8 mouse cellular contexts compared by ENCODE assay signal in genomic region chr9:75910112-75910799, GRCm38 (mm10).
DNase-seq lines count a peak whose midpoint lies in the region; ATAC-seq lines count a peak whose summit lies in the region.

No protein-coding gene starts in this region.

- H3K36me3 ChIP-seq in kidney, embryonic 15.5 days, result no peaks in the 10 kb centered on the region

- WGBS in kidney, embryonic 15.5 days, result 30% methylated on average over 7 of the region's 7 CpGs

- H3K9me3 ChIP-seq in kidney, embryonic 15.5 days (replicated peaks), result no peaks in the 10 kb centered on the region

- peak; percentile 9 for DNase-seq in layer of hippocampus, adult 11-12 months (ENCODE audit: low spot score)
- no peak for DNase-seq in layer of hippocampus, adult 9-10 months (ENCODE audit: low spot score)
- peak; percentile 70 for DNase-seq in adrenal gland, postnatal 10 days
- peak; percentile 34 to 79 for DNase-seq in gastrocnemius, postnatal 36 days
- peak; percentile 43 for DNase-seq in ovary, postnatal 14 days (ENCODE audit: low spot score)
- DNase-seq in spleen, postnatal 4 days (ENCODE audit: low spot score in 2 of 2), result no peak
- no peak for DNase-seq in thymus, adult 18-20 months

- intact Hi-C loops in gastrocnemius, postnatal 36 days (cut with DNase I), result no loop called here

- H3K4me3 ChIP-seq in kidney, embryonic 15.5 days (replicated peaks), result no peak overlapping the region

- 0 out of 2 replicates have a peak, but pooled peaks cover 2% of the 10 kb centered on the region for H3K4me1 ChIP-seq in kidney, embryonic 15.5 days

- no peaks in the 10 kb centered on the region for H3K27me3 ChIP-seq in kidney, embryonic 15.5 days

- no peak overlapping the region for H3K4me2 ChIP-seq in kidney, embryonic 15.5 days

- H3K27ac ChIP-seq in kidney, embryonic 15.5 days, result peak overlapping the region; percentile 41; the same call in 1 of the 2 replicates

- no peak overlapping the region for H3K9ac ChIP-seq in kidney, embryonic 15.5 days

- 0 out of 2 replicates have a peak, but pooled peaks have one; percentile 22 for ATAC-seq in kidney, embryonic 15.5 days (replicated peaks; ENCODE audit: low FRiP score)

Comparison
In these comparisons a context has a peak if more than half of its experiments do, and no peak if none do; other contexts are left out.
1. DNase-seq: peak in layer of hippocampus, adult 11-12 months (single experiment), adrenal gland, postnatal 10 days (single experiment), gastrocnemius, postnatal 36 days (2 of 2) and ovary, postnatal 14 days (single experiment); none in layer of hippocampus, adult 9-10 months (single experiment), spleen, postnatal 4 days (0 of 2) and thymus, adult 18-20 months (0 of 2).